Mouse (Mus musculus) embryonic fibroblast, embryonic 13.5 days (primary cell): ENCODE results near the gene Fam84b.

Experiments
- CTCF ChIP-seq: IDR thresholded peaks from 2 replicates; pipeline ENCODE4 v1.5.1; 2011; ENCODE audit warnings: mild to moderate bottlenecking, control low read depth, low read length, moderate library complexity, borderline replicate concordance; ENCODE audit not compliant: insufficient read depth
- POLR2A ChIP-seq: IDR thresholded peaks from 2 replicates; pipeline ENCODE4 v1.6.1; 2011; ENCODE audit warnings: low read depth, mild to moderate bottlenecking, control low read depth, low read length, moderate library complexity

DNA sequence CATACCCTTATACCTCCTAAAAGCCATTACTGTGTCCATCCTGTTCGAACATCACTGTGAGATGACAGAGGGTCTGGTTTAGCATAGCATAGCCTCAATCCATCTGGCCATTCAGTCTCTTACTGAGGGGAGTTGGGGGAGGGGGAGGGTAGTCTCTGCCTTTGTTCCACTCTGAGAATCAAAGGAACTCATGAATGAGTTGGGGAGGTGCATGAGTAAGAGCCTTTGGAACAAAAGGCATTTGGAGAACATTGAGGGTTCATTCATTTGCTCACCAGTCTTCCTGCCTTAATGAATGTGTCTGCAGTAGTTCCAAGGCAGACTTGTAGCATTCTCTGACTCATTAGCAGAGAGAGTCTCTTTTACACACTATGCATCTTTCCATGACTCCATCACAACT lies 37.1 kb downstream of the Fam84b start:
- TF ChIP-seq CTCF (no peak), POLR2A (no peak)
